Mouse (Mus musculus): ENCODE data around the gene Adap2.

- TF ChIP-seq CTCF (IDR thresholded peaks at IDR 0.05; ENCODE audit: borderline replicate concordance, extremely low read depth, insufficient read depth, insufficient read length) (no peak), POLR2A (IDR thresholded peaks at IDR 0.05; ENCODE audit: borderline replicate concordance, extremely low read depth, insufficient read depth, insufficient read length, poor library complexity, severe bottlenecking) (no peak)
These were observed 17.1 kb upstream of the Adap2 start for GRCm38 (mm10) chr11:80136786-80137185.

Data from brain, embryonic 14.5 days (tissue).